Mouse (Mus musculus) testis, postnatal 14 days (tissue): ENCODE measurements around the gene Naip2.
"Not testable (repeated sequence)": the region's sequence is repeated elsewhere in the genome, so short reads cannot be mapped to it uniquely, and the experiment has no call there.

Experiments used
- DNase-seq: peaks from one replicate; pipeline ENCODE4 v3.0.0; 2021; ENCODE audit warnings: low spot score

The Naip2 gene

DNA sequence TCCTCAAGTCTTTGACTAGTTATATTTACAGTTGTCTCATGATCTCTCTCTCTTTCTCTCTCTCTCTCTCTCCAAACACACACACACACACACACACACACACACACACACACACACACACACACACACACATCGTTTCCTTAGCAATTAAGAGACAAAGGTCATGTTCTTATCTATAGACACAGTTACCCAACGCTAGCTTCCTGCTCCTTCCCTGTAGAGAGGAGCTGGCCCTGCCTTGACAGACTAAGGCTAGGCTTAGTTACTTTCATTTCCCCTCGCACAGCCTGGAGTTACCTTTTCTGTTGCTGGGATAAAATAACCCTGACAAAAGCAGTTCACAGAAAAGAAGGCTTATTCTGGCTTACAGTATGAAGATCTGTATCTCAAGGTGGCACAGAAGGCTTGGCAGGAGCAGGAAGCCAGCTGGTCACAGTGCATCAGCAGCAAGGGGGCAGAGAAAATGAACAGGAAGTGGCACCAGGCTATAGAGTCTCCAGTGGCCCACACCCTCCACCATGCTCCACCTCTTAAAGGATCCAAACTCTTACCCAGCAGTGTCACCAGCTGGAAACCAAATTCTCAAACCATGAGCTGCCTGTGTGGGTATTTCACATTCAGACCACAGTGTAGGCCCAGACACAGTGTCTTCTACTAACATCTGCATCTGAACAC lies at the start of gene Naip2:
Naip2 (minus strand) TSS at position 434 of the 675 bp plus-strand sequence.
- not testable (repeated sequence) for DNase-seq

GRCm38 (mm10) chr13:100246896-100247519 lies 45.1 kb upstream of the Naip2 start:
- DNase-seq, result not testable (repeated sequence)

DNA sequence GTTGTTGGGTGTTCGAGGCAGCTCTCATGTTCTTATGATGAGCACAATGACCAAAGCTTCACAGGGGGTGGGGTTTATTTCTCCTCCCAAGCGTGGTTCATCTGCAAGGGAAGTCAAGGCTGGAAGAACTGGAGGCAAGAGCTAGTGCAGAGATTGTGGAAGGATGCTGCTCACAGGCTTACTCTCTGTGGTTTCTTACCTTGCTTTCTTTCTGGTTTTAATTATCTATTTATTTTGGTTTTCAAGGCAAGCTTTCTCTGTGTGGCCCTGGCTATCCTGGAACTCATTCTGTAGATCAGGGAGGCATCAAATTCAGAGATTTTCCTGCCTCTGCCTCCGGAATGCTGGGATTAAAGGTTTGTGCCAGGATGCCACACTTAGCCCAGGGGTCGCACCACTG lies 44.3 kb upstream of the Naip2 start, which contains the start of gene Naip5:
Naip5 (minus strand) TSS at position 101 of the 400 bp plus-strand sequence.
- not testable (repeated sequence) for DNase-seq

GRCm38 (mm10) chr13:100243702-100244101 lies 41.8 kb upstream of the Naip2 start:
- no peak for DNase-seq

GRCm38 (mm10) chr13:100213683-100214082 lies 11.8 kb upstream of the Naip2 start:
- not testable (repeated sequence) for DNase-seq

- peak; percentile 43 for DNase-seq
These were observed 8.6 kb upstream of the Naip2 start for GRCm38 (mm10) chr13:100210540-100210939.

DNA sequence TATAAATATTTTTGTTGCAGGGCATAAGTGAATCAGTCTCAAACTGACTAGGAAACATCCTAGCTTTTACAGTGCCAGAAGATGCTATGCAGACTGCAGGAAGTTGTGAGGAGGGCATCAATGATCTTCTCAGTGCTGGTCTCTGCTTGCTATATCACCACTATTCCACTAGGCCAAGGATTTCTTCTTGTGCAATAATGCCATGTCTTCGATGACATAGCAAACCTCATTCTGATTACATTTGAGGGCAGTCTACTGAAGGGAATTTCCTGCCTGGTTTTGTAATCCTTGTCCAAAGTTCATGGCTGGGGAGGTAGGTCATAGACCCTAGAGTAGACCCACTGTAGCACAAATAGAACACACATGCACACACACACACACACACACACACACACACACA lies 1.4 kb upstream of the Naip2 start:
- DNase-seq, result no peak

DNA sequence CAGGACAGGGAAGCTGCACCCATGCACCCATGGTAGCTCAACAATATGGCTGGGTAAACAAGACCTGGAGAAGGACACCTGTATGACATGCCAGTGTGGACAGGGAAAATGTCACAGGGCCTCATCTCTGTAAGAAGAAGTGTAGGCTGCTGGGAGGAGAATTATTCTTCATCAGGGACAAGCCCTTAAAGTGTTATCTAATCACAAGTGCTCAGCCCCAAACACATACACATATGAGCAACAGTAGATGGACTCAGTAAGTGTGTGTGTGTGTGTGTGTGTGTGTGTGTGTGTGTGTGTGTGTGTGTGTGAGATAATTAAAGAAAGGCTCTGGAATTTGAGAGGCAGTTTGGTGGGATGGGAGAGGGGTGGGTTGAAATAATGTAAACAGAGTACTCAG lies 1.1 kb downstream of the Naip2 start:
- DNase-seq, result no peak

- DNase-seq, result no peak
These were observed 6.5 kb downstream of the Naip2 start for GRCm38 (mm10) chr13:100195421-100195820.

- not testable (repeated sequence) for DNase-seq
These were observed 18.8 kb downstream of the Naip2 start for GRCm38 (mm10) chr13:100183111-100183510.

DNA sequence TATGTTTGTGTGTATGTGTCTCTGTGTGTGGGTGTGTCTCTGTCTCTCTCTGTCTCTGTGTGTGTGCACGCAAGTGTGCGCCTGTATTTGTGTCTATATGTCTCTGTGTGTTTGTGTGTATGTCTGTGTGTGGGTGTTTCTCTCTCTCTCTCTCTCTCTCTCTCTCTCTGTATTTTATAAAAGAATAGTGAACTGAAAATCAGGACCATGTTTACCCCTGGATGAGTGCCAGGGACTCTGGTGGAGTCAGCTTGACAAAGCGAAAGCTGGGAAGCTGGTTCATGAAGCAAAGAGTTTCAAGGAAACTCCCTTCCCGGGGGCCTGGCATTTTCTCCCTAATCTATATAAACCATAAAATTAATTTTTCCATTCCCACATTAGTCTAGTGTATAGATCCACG lies 27.5 kb downstream of the Naip2 start:
- DNase-seq, result not testable (repeated sequence)

- DNase-seq, result not testable (repeated sequence)
These were observed 35.5 kb downstream of the Naip2 start for GRCm38 (mm10) chr13:100166378-100166777.

GRCm38 (mm10) chr13:100162467-100162866 lies 39.4 kb downstream of the Naip2 start:
- DNase-seq, result not testable (repeated sequence)

GRCm38 (mm10) chr13:100161171-100161870 lies 40.6 kb downstream of the Naip2 start:
- not testable (repeated sequence) for DNase-seq

GRCm38 (mm10) chr13:100156624-100157023 lies 45.3 kb downstream of the Naip2 start:
- no peak for DNase-seq

DNA sequence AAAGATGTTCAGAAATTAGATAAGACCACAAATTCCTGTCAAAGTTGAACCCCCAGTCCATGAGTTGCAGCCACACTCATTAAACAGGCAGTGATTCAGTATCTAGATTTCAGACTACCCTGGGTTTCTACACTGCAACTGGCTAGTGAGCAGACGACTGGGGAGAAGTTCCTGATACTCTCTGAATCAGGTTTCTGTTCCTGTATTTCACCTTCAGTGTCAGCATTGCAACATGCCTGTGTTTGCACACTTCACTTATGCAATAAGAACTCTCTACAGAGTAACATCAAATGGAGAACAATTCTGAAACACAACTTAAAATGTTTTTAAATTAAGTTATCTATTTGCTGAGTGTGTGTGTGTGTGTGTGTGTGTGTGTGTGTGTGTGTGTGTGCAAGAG lies 49.2 kb downstream of the Naip2 start:
- no peak for DNase-seq

- DNase-seq, result no peak
These were observed 60.1 kb downstream of the Naip2 start for GRCm38 (mm10) chr13:100141646-100142314.

DNA sequence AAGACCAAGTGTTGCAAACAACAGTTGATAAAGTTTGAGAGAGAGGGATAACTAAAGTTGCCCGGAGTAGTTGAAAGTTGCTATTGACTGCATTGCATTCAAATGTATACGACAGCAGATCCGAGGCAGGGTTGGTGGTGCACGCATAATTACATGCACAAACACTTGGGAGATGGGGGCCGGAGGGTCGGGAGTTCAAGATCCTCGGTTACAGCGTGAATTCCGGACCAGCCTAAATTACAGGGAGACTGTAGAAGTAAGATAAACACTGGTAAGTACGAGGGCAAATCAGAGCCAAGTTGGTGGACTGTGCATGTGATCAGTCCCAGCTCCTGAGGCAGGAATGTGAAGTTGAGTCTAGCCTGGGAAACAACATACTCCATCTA lies 76.6 kb downstream of the Naip2 start:
- DNase-seq, result no peak

GRCm38 (mm10) chr13:100124423-100125257 lies 77.3 kb downstream of the Naip2 start, which contains the start of gene Smn1:
Smn1 (plus strand) TSS chr13:100124852.
- DNase-seq, result peak; percentile 92

DNA sequence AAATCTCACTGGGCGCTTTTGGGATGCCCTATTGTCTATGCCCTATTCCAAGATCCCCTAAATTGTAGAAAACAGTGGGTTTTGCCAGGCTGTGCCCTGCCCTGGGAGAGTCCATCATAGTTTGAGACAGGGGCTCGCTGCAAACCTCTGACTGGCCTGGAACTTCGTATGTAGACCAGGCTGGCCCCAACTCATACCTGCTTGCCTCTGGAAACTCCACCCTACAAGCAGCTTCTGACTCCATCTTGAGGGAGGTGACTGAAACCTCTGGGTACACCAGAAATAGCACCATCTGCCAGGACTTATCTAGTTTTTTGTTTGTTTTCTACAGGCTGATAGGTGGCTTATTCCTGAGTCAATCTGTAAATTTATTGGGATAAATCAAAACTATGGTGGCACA lies 77.9 kb downstream of the Naip2 start:
- DNase-seq, result no peak

DNA sequence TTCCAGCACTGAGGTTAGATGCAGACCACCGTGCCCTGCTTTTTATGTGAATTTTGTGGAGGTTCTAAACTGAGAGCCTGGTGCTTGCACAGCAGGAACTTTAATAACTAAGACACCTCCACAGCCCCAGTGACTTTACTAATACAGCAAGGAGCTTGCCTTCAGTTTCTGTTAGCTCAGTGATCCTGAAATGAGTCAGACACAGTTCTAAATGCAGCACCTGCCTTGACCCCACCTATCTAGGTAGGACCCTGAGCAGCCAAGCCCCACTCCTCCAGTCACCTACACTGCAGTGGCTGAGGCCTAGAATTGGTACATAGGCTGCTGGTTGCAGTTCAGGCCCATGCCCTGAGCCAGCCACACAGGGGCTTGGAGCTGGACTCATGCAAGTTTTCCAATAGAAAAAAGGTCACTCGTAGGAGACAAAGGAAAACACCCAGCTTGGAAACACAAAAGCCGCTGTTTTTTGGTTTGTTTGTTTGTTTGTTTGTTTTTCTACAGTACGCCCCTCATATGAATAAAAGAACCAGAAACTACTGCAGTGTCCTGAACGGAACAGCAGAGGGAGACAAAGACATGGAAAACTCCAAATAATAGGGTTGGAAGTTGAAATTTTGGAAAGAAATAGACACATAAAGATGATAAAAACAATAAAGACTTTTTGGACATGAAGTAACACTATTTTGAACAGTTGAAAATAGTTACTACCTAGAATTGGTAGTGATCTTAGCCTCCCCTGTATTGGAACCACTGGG lies 89.5 kb downstream of the Naip2 start:
- no peak for DNase-seq
